Mouse (Mus musculus) testis, adult 2 months (tissue): Measurements from ENCODE around the gene Fgd4. TPM values are rescaled to one million over a fixed set of nuclear protein-coding genes. Genes with fewer than 3 reads are reported as not detected.
"Not testable (repeated sequence)": the region's sequence is repeated elsewhere in the genome, so short reads cannot be mapped to it uniquely, and the experiment has no call there.

ENCODE experiments used
- H3K27ac ChIP-seq: fragments of 200-500 bp; 2 replicates; pipeline ENCODE4 v1.5.1; 2012; ENCODE audit warnings: low read depth, low read length; ENCODE audit not compliant: control insufficient read depth, insufficient read depth
- H3K27me3 ChIP-seq: fragments of 200-500 bp; 2 replicates; pipeline ENCODE4 v1.6.1; 2012; ENCODE audit warnings: mild to moderate bottlenecking, low read length, moderate library complexity; ENCODE audit not compliant: control insufficient read depth, insufficient read depth
- H3K36me3 ChIP-seq: fragments of 200-500 bp; 2 replicates; pipeline ENCODE4 v1.6.1; 2012; ENCODE audit warnings: mild to moderate bottlenecking, low read length; ENCODE audit not compliant: control insufficient read depth, insufficient read depth
- H3K4me1 ChIP-seq: fragments of 200-500 bp; 2 replicates; pipeline ENCODE4 v1.6.1; 2012; ENCODE audit warnings: low read length; ENCODE audit not compliant: control insufficient read depth, insufficient read depth
- H3K4me3 ChIP-seq: fragments of 200-500 bp; 2 replicates; pipeline ENCODE4 v1.5.1; 2012; ENCODE audit warnings: low read depth, mild to moderate bottlenecking, low read length, moderate library complexity, mixed read lengths; ENCODE audit not compliant: control insufficient read depth
- CTCF ChIP-seq: fragments of 200-500 bp; IDR thresholded peaks from 2 replicates; pipeline ENCODE4 v1.5.1; 2012; ENCODE audit warnings: low read depth, mild to moderate bottlenecking, inconsistent platforms, low read length, moderate library complexity; ENCODE audit not compliant: control insufficient read depth, insufficient read depth, insufficient replicate concordance
- POLR2A ChIP-seq: fragments of 200-500 bp; IDR thresholded peaks from 2 replicates; pipeline ENCODE4 v1.6.1; 2012; ENCODE audit warnings: low read depth, mild to moderate bottlenecking, inconsistent platforms, low read length, moderate library complexity; ENCODE audit not compliant: control insufficient read depth
- polyA plus RNA-seq: library from polyadenylated mRNA; depleted of rRNA; stranded (reverse); fragments of >200 nt; gene quantifications from 2 replicates; pipeline ENCODE4 v1.2.3, GENCODE M21; 2012

Fgd4 gene
- polyA plus RNA-seq, 1 experiment = 1.0 TPM

- no peaks in the 10 kb centered on the region for H3K36me3 ChIP-seq
- H3K27ac ChIP-seq = peak overlapping the region; percentile 70
- H3K4me3 ChIP-seq = no peak overlapping the region
- no peaks in the 10 kb centered on the region for H3K4me1 ChIP-seq
- no peaks in the 10 kb centered on the region for H3K27me3 ChIP-seq
- TF ChIP-seq POLR2A (no peak), CTCF (no peak)
These were observed 75.0 kb downstream of the Fgd4 start for GRCm38 (mm10) chr16:16525266-16525904.

GRCm38 (mm10) chr16:16523632-16524031, 76.7 kb downstream of the Fgd4 start:
- H3K27ac ChIP-seq = no peak overlapping the region

GRCm38 (mm10) chr16:16522869-16523268, 77.5 kb downstream of the Fgd4 start:
- not testable (repeated sequence) for H3K4me3 ChIP-seq, H3K36me3 ChIP-seq, H3K27me3 ChIP-seq, H3K27ac ChIP-seq, H3K4me1 ChIP-seq

More at GRCm38 (mm10) chr16:16523632-16524031, 76.7 kb downstream of the Fgd4 start:
- H3K4me1 ChIP-seq = no peaks in the 10 kb centered on the region
- no peak overlapping the region for H3K4me3 ChIP-seq
- TF ChIP-seq POLR2A (no peak), CTCF (no peak)
- no peaks in the 10 kb centered on the region for H3K36me3 ChIP-seq
- no peaks in the 10 kb centered on the region for H3K27me3 ChIP-seq

GRCm38 (mm10) chr16:16501491-16501890, 98.9 kb downstream of the Fgd4 start:
- Histone ChIP-seq H3K27ac (no peak overlapping the region), H3K27me3 (no peaks in the 10 kb centered on the region), H3K4me1 (no peaks in the 10 kb centered on the region), H3K36me3 (no peaks in the 10 kb centered on the region), H3K4me3 (no peak overlapping the region)
- TF ChIP-seq POLR2A (no peak), CTCF (no peak)

GRCm38 (mm10) chr16:16500926-16501325, 99.4 kb downstream of the Fgd4 start:
- Histone ChIP-seq H3K36me3 (no peaks in the 10 kb centered on the region), H3K4me1 (no peaks in the 10 kb centered on the region), H3K27me3 (no peaks in the 10 kb centered on the region), H3K4me3 (no peak overlapping the region), H3K27ac (no peak overlapping the region)
- no peak for TF ChIP-seq POLR2A
- no peak for TF ChIP-seq CTCF

- no peak for TF ChIP-seq POLR2A
- no peak for TF ChIP-seq CTCF
- no peak overlapping the region for H3K4me3 ChIP-seq
These were observed 101.6 kb downstream of the Fgd4 start for GRCm38 (mm10) chr16:16498798-16499197.

GRCm38 (mm10) chr16:16485523-16486043, 114.8 kb downstream of the Fgd4 start:
- Histone ChIP-seq H3K27ac (no peak overlapping the region), H3K4me1 (no peaks in the 10 kb centered on the region), H3K4me3 (no peak overlapping the region), H3K27me3 (no peaks in the 10 kb centered on the region), H3K36me3 (no peaks in the 10 kb centered on the region)
- TF ChIP-seq CTCF (no peak), POLR2A (no peak)

More at GRCm38 (mm10) chr16:16498798-16499197, 101.6 kb downstream of the Fgd4 start:
- Histone ChIP-seq H3K4me1 (no peaks in the 10 kb centered on the region), H3K36me3 (no peaks in the 10 kb centered on the region), H3K27me3 (no peaks in the 10 kb centered on the region), H3K27ac (no peak overlapping the region)
